Mouse (Mus musculus) neural tube, embryonic 14.5 days (tissue): ENCODE results near the gene Tenm2. TPM values are rescaled to one million over a fixed set of nuclear protein-coding genes. Genes with fewer than 3 reads are reported as not detected.

Experiments
- ATAC-seq: fragments of 200-750 bp; cut with Nextera tagmentation; 2 replicates; pipeline ENCODE4 v1.8.0; 2017; ENCODE audit warnings: low read depth, mild to moderate bottlenecking, moderate TSS enrichment, moderate library complexity
- H3K27ac ChIP-seq: fragments of 300-500 bp; sonication (generic); 2 replicates; pipeline ENCODE4 v1.5.1; 2014; ENCODE audit warnings: low read depth, mild to moderate bottlenecking, control low read depth, low read length, moderate library complexity, mixed read lengths
- H3K27me3 ChIP-seq: fragments of 300-500 bp; sonication (generic); 2 replicates; pipeline ENCODE4 v1.6.1; 2014; ENCODE audit warnings: low read length; ENCODE audit not compliant: control insufficient read depth, insufficient read depth
- H3K36me3 ChIP-seq: fragments of 300-500 bp; sonication (generic); 2 replicates; pipeline ENCODE4 v1.6.1; 2014; ENCODE audit warnings: low read length, mixed read lengths; ENCODE audit not compliant: control insufficient read depth, insufficient read depth
- H3K4me1 ChIP-seq: fragments of 300-500 bp; sonication (generic); 2 replicates; pipeline ENCODE4 v1.6.1; 2014; ENCODE audit warnings: low read length; ENCODE audit not compliant: control insufficient read depth, insufficient read depth
- H3K4me2 ChIP-seq: fragments of 300-500 bp; sonication (generic); 2 replicates; pipeline ENCODE4 v1.6.1; 2014; ENCODE audit warnings: mild to moderate bottlenecking, low read depth, low read length, control low read depth
- H3K4me3 ChIP-seq: fragments of 300-500 bp; sonication (generic); 2 replicates; pipeline ENCODE4 v1.5.1; 2014; ENCODE audit warnings: low read depth, low read length, control low read depth, mixed read lengths
- H3K9ac ChIP-seq: fragments of 300-500 bp; sonication (generic); replicated peaks from 2 replicates; pipeline ENCODE4 v1.6.1; 2014; ENCODE audit warnings: low read depth, mild to moderate bottlenecking, control low read depth, low read length, mixed read lengths
- H3K9me3 ChIP-seq: fragments of 300-500 bp; sonication (generic); 2 replicates; pipeline ENCODE4 v1.6.1; 2016; ENCODE audit warnings: low read length; ENCODE audit not compliant: control insufficient read depth
- WGBS: fragments of 180-500 bp; shearing (Covaris S2); extraction: QIAGEN DNeasy Blood & Tissue Kit; methylation state at CpG from one replicate; pipeline ENCODE4 v1.1.7; 2014; 5-methylcytosine and 5-hydroxymethylcytosine counted together
- polyA plus RNA-seq: library from polyadenylated mRNA; unstranded; fragments of >200 nt; fragmentation: Nextera tagmentation; extraction: Ambion mirVana; gene quantifications from 2 replicates; pipeline ENCODE4 v1.2.1, GENCODE M21; 2014

The Tenm2 gene
- polyA plus RNA-seq, 1 experiment from 2014 or later, result 32.2 TPM

GRCm38 (mm10) chr11:36214589-36214988 is 1021.2 kb downstream of the Tenm2 start:
- Histone ChIP-seq H3K9ac (no peak overlapping the region), H3K4me1 (no peaks in the 10 kb centered on the region), H3K36me3 (no peaks in the 10 kb centered on the region), H3K27me3 (no peaks in the 10 kb centered on the region), H3K27ac (no peak overlapping the region), H3K9me3 (no peaks in the 10 kb centered on the region), H3K4me2 (no peak overlapping the region), H3K4me3 (no peak overlapping the region)
- 68% methylated on average over 3 of the region's 3 CpGs for WGBS
- no peak for ATAC-seq

GRCm38 (mm10) chr11:36204381-36204780 is 1031.4 kb downstream of the Tenm2 start:
- Histone ChIP-seq H3K9me3 (no peaks in the 10 kb centered on the region), H3K4me3 (no peak overlapping the region), H3K4me1 (no peaks in the 10 kb centered on the region), H3K27me3 (no peaks in the 10 kb centered on the region), H3K27ac (no peak overlapping the region), H3K36me3 (0 out of 2 replicates have a peak, but pooled peaks cover 3% of the 10 kb centered on the region), H3K9ac (no peak overlapping the region), H3K4me2 (no peak overlapping the region)
- ATAC-seq, result no peak
- WGBS, result 57% methylated on average over 6 of the region's 6 CpGs

- no peak for ATAC-seq
- no peaks in the 10 kb centered on the region for H3K4me1 ChIP-seq
- no peaks in the 10 kb centered on the region for H3K9me3 ChIP-seq
- no peak overlapping the region for H3K27ac ChIP-seq
- 0 out of 2 replicates have a peak, but pooled peaks cover 3% of the 10 kb centered on the region for H3K36me3 ChIP-seq
- H3K27me3 ChIP-seq, result no peaks in the 10 kb centered on the region
- no peak overlapping the region for H3K4me3 ChIP-seq
- 82% methylated on average over 1 of the region's 1 CpGs for WGBS
- no peak overlapping the region for H3K9ac ChIP-seq
- no peak overlapping the region for H3K4me2 ChIP-seq
These were observed 1031.9 kb downstream of the Tenm2 start for GRCm38 (mm10) chr11:36203896-36204295.

- Histone ChIP-seq H3K27me3 (no peaks in the 10 kb centered on the region), H3K4me1 (no peaks in the 10 kb centered on the region), H3K27ac (no peak overlapping the region), H3K36me3 (no peaks in the 10 kb centered on the region), H3K4me2 (no peak overlapping the region), H3K9ac (no peak overlapping the region), H3K9me3 (no peaks in the 10 kb centered on the region), H3K4me3 (no peak overlapping the region)
- ATAC-seq, result peak; percentile 65; the same call in 1 of the 2 replicates
- 40% methylated on average over 2 of the region's 2 CpGs for WGBS
These were observed 1041.4 kb downstream of the Tenm2 start for GRCm38 (mm10) chr11:36194348-36194747.

GRCm38 (mm10) chr11:36176106-36176505 is 1059.7 kb downstream of the Tenm2 start:
- Histone ChIP-seq H3K9ac (no peak overlapping the region), H3K27ac (no peak overlapping the region), H3K36me3 (no peaks in the 10 kb centered on the region), H3K9me3 (no peaks in the 10 kb centered on the region), H3K4me2 (no peak overlapping the region), H3K4me3 (no peak overlapping the region), H3K4me1 (0 out of 2 replicates have a peak, but pooled peaks cover 2% of the 10 kb centered on the region), H3K27me3 (no peaks in the 10 kb centered on the region)
- WGBS, result 59% methylated on average over 7 of the region's 7 CpGs
- peak; percentile 46; the same call in 1 of the 2 replicates for ATAC-seq

GRCm38 (mm10) chr11:36173076-36173690 is 1062.6 kb downstream of the Tenm2 start:
- H3K4me3 ChIP-seq, result no peak overlapping the region
- no peaks in the 10 kb centered on the region for H3K36me3 ChIP-seq
- WGBS, result 25% methylated on average over 11 of the region's 11 CpGs
- H3K27ac ChIP-seq, result no peak overlapping the region
- H3K9ac ChIP-seq, result no peak overlapping the region
- ATAC-seq, result no peak
- H3K27me3 ChIP-seq, result no peaks in the 10 kb centered on the region
- H3K9me3 ChIP-seq, result no peaks in the 10 kb centered on the region
- H3K4me2 ChIP-seq, result no peak overlapping the region
- 0 out of 2 replicates have a peak, but pooled peaks cover 2% of the 10 kb centered on the region for H3K4me1 ChIP-seq

- ATAC-seq, result no peak
- WGBS, result 30% methylated on average over 6 of the region's 6 CpGs
- Histone ChIP-seq H3K27me3 (no peaks in the 10 kb centered on the region), H3K4me2 (no peak overlapping the region), H3K27ac (no peak overlapping the region), H3K9me3 (no peaks in the 10 kb centered on the region), H3K4me3 (no peak overlapping the region), H3K4me1 (0 out of 2 replicates have a peak, but pooled peaks cover 2% of the 10 kb centered on the region), H3K36me3 (no peaks in the 10 kb centered on the region), H3K9ac (no peak overlapping the region)
These were observed 1063.2 kb downstream of the Tenm2 start for GRCm38 (mm10) chr11:36172520-36172919.

GRCm38 (mm10) chr11:36171991-36172390 is 1063.8 kb downstream of the Tenm2 start:
- Histone ChIP-seq H3K9ac (no peak overlapping the region), H3K27me3 (no peaks in the 10 kb centered on the region), H3K27ac (no peak overlapping the region), H3K36me3 (no peaks in the 10 kb centered on the region), H3K9me3 (no peaks in the 10 kb centered on the region), H3K4me3 (no peak overlapping the region), H3K4me2 (no peak overlapping the region), H3K4me1 (0 out of 2 replicates have a peak, but pooled peaks cover 2% of the 10 kb centered on the region)
- no peak for ATAC-seq
- 83% methylated on average over 7 of the region's 7 CpGs for WGBS

- Histone ChIP-seq H3K9ac (no peak overlapping the region), H3K27ac (no peak overlapping the region), H3K4me1 (0 out of 2 replicates have a peak, but pooled peaks cover 2% of the 10 kb centered on the region), H3K4me3 (no peak overlapping the region), H3K9me3 (no peaks in the 10 kb centered on the region), H3K27me3 (no peaks in the 10 kb centered on the region), H3K36me3 (no peaks in the 10 kb centered on the region), H3K4me2 (no peak overlapping the region)
- ATAC-seq, result no peak
- WGBS, result 92% methylated on average over 12 of the region's 12 CpGs
These were observed 1064.5 kb downstream of the Tenm2 start for GRCm38 (mm10) chr11:36171221-36171620.
